Mouse (Mus musculus) cerebellum, adult 2 months (tissue): ENCODE results near the gene Tmem50a.

ENCODE experiments used
- CTCF ChIP-seq: fragments of 200-500 bp; IDR thresholded peaks from 2 replicates; pipeline ENCODE4 v1.5.1; 2011; ENCODE audit warnings: low read depth, mild to moderate bottlenecking, control low read depth, low read length, moderate library complexity, borderline replicate concordance; ENCODE audit not compliant: insufficient read depth
- POLR2A ChIP-seq: fragments of 200-500 bp; IDR thresholded peaks from 2 replicates; pipeline ENCODE4 v1.6.1; 2011; ENCODE audit warnings: low read length, control low read depth, borderline replicate concordance; ENCODE audit not compliant: insufficient read depth

- TF ChIP-seq POLR2A: no peak
- no peak for TF ChIP-seq CTCF
Observed at GRCm38 (mm10) chr4:134897256-134897655, 17.6 kb downstream of the Tmem50a start.
